Mouse (Mus musculus): ENCODE data around the gene Ankrd44. TPM values are rescaled to one million over a fixed set of nuclear protein-coding genes. Genes with fewer than 3 reads are reported as not detected.

Ankrd44 gene
- polyA plus RNA-seq, 1 experiment from 2014 or later, result 20.1 TPM

DNA sequence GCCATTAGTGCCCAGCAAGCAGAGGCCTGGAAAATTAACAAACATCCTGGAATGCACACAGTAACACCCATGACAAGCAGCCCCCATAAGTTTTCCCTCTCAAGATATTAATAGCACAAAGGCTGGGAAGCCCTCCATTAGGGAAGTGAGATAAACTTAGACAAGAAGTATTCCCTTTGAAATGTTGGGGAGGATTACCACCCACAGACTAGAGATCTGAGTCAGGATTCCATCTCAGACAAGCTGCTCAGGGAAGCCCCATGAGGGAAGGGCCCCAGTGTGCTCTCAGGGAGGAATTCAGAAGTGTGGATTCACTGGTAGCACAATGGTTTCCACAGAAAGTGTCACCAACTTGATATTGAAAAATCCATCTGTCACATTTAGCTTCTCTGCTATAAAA lies 223.3 kb downstream of the Ankrd44 start:
- Histone ChIP-seq H3K27me3 (no peaks in the 10 kb centered on the region), H3K27ac (replicated peaks) (no peak overlapping the region)
- ATAC-seq (ENCODE audit: low FRiP score, low read depth), result no peak

DNA sequence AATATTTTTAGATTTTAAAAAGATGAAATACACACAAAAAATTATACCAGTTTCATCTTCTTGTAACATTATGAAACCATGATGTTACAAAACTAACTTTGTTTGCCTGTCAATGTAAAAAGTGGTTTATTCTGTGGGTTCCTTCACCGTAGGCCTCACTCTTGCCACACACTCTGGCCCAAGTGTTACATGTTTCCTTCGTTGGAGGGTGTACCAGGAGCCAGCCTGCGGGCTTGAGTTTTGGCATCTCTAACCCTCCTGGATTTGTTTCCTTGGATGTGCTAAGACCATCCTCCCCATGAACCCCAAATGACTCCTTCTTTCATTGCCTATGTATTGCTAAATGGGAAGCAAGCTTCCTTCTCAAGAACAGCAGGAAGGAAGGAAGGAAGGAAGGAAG lies 230.8 kb downstream of the Ankrd44 start:
- WGBS, result 94% methylated on average over 3 of the region's 3 CpGs
- Histone ChIP-seq H3K27me3 (no peaks in the 10 kb centered on the region), H3K9me3 (no peaks in the 10 kb centered on the region), H3K4me3 (no peak overlapping the region), H3K4me1 (no peaks in the 10 kb centered on the region), H3K27ac (replicated peaks) (no peak overlapping the region), H3K9ac (replicated peaks) (no peak overlapping the region), H3K36me3 (no peaks in the 10 kb centered on the region), H3K4me2 (replicated peaks) (no peak overlapping the region)
- ATAC-seq (ENCODE audit: low FRiP score, low read depth), result no peak

More for the DNA sequence above, 223.3 kb downstream of the Ankrd44 start:
- Histone ChIP-seq H3K4me1 (peaks cover 2% of the 10 kb centered on the region; the same call in 1 of the 2 replicates), H3K36me3 (no peaks in the 10 kb centered on the region), H3K9me3 (no peaks in the 10 kb centered on the region), H3K9ac (replicated peaks) (no peak overlapping the region), H3K4me2 (replicated peaks) (no peak overlapping the region), H3K4me3 (no peak overlapping the region)

DNA sequence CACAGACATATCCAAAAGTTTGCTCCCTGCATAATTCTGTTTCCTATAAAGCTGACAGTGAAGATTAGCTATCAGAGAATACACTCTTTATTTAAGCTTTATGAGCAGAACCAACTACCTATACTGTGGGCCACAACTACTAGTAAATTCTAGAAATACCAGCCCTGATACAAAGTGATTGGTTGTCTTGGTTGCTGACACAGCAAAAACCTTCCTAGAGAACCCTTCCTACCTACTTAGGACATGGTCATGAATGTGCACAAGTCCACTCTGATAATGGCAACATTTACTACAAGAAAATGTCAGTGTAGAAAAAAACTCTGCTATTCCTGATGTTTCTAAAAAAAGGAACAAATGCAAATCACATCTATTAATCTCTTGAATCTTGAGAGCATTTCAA lies 234.4 kb downstream of the Ankrd44 start:
- no peak for ATAC-seq (ENCODE audit: low FRiP score, low read depth)
- H3K4me3 ChIP-seq, result no peak overlapping the region
- H3K36me3 ChIP-seq, result no peaks in the 10 kb centered on the region
- H3K4me2 ChIP-seq (replicated peaks), result no peak overlapping the region
- no peak overlapping the region for H3K27ac ChIP-seq (replicated peaks)
- H3K4me1 ChIP-seq, result no peaks in the 10 kb centered on the region
- H3K9me3 ChIP-seq, result no peaks in the 10 kb centered on the region
- no peaks in the 10 kb centered on the region for H3K27me3 ChIP-seq
- no peak overlapping the region for H3K9ac ChIP-seq (replicated peaks)

DNA sequence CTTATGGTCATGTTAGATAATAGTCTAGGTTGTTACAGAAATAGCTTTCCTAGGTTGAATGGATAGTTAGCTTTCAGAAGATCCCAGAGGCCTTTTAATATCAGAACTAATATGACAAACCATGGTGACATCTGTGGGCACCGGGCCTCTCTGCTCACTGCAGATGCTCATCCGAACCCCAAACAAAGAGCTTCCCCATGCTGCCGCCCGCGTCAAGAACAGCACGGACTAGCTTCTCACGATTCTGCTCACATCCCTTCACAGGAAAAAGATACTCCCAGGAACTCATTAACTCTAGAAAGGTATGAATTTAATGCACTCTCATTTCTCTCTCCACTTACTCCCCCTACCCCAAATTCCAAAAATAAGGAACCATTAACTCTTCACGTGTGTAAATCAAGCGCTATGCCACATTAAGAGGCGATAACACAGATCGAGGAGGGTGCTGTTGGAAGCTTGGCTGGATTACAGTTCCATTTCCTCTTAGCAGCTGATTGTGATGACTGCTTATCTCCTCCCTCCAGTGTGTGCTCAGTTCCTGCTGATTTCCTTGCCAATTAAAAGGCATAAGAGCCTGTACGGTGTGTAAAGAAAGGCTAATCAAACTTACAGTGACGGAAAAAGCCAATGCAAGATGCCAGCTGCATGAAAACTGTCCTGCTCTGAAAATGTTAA lies 235.8 kb downstream of the Ankrd44 start:
- Histone ChIP-seq H3K27ac (replicated peaks) (peak overlapping the region; percentile 31), H3K4me3 (no peak overlapping the region), H3K4me1 (no peaks in the 10 kb centered on the region), H3K4me2 (replicated peaks) (no peak overlapping the region), H3K9me3 (no peaks in the 10 kb centered on the region), H3K36me3 (no peaks in the 10 kb centered on the region), H3K9ac (replicated peaks) (no peak overlapping the region), H3K27me3 (no peaks in the 10 kb centered on the region)
- WGBS, result 74% methylated on average over 13 of the region's 13 CpGs
- peak; percentile 78 for ATAC-seq (ENCODE audit: low FRiP score, low read depth)

DNA sequence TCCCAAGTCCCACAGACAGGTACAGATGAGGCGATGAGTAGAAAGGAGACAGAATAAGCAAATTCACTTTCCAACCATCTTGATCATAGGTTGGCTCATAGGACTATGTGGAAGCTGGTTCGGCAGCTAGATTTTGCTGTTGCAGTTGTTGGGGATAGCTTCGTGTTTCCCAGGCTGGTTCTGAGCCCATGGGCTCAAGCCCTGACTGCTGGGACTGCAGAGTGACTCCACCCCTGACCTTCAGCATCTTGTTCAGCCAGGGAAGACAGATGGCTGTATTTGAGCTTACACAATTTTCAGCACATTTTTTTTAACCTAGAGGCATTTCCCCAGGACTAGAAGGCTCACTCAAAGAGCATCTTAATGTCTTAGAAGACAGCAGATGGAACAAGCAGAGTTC lies 237.7 kb downstream of the Ankrd44 start:
- Histone ChIP-seq H3K9me3 (no peaks in the 10 kb centered on the region), H3K4me3 (no peak overlapping the region), H3K4me1 (no peaks in the 10 kb centered on the region), H3K27ac (replicated peaks) (no peak overlapping the region), H3K4me2 (replicated peaks) (no peak overlapping the region), H3K9ac (replicated peaks) (no peak overlapping the region), H3K36me3 (no peaks in the 10 kb centered on the region), H3K27me3 (no peaks in the 10 kb centered on the region)
- WGBS, result 88% methylated on average over 3 of the region's 3 CpGs
- ATAC-seq (ENCODE audit: low FRiP score, low read depth), result no peak

DNA sequence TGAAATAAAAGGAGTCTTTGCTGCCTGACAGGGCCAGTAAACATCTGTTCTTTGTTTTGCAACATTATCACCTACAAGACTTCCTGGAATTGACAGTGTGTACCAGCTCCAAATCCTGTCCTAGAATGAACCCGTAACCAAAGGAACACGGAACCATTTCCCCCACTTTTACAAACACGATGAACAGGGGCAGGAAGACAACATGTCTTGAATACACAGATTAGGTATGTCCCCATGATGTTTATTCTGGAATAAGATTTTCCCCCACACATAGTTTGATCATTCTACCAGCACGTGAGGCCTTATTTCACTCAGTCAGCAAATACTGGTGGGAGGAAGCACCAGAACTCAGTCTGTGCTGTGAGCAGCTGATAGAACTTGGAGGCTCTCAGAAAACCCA lies 241.9 kb downstream of the Ankrd44 start:
- no peaks in the 10 kb centered on the region for H3K4me1 ChIP-seq
- H3K9ac ChIP-seq (replicated peaks), result no peak overlapping the region
- no peak for ATAC-seq (ENCODE audit: low FRiP score, low read depth)
- H3K4me3 ChIP-seq, result no peak overlapping the region
- 84% methylated on average over 4 of the region's 4 CpGs for WGBS
- no peak overlapping the region for H3K27ac ChIP-seq (replicated peaks)
- H3K9me3 ChIP-seq, result no peaks in the 10 kb centered on the region
- H3K36me3 ChIP-seq, result no peaks in the 10 kb centered on the region; the same call in 1 of the 2 replicates
- H3K27me3 ChIP-seq, result no peaks in the 10 kb centered on the region
- H3K4me2 ChIP-seq (replicated peaks), result no peak overlapping the region

DNA sequence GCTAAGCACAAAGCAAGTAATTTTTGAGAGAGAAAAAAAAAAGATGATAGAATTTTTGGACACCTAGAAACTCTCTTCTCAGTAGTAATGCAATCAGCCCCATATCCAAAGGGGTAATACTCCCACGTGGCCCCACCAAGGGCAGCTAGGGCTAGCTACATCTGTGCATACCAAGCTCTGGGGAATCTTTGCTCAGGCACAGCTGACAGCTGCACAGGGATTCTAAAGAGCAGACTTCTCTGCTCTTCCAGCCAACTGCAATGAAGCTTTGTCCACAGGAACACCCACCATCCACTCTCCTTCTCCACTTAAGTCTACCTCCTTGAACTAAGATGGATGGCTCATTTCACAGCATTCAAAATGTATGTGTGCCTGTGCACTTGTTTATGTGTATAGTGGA lies 246.6 kb downstream of the Ankrd44 start:
- Histone ChIP-seq H3K4me2 (replicated peaks) (no peak overlapping the region), H3K4me1 (peaks cover 8% of the 10 kb centered on the region; the same call in 1 of the 2 replicates), H3K9me3 (no peaks in the 10 kb centered on the region), H3K27ac (replicated peaks) (no peak overlapping the region), H3K4me3 (no peak overlapping the region), H3K36me3 (no peaks in the 10 kb centered on the region; the same call in 1 of the 2 replicates), H3K27me3 (no peaks in the 10 kb centered on the region), H3K9ac (replicated peaks) (no peak overlapping the region)
- WGBS, result 80% methylated on average over 1 of the region's 1 CpGs
- no peak for ATAC-seq (ENCODE audit: low FRiP score, low read depth)

DNA sequence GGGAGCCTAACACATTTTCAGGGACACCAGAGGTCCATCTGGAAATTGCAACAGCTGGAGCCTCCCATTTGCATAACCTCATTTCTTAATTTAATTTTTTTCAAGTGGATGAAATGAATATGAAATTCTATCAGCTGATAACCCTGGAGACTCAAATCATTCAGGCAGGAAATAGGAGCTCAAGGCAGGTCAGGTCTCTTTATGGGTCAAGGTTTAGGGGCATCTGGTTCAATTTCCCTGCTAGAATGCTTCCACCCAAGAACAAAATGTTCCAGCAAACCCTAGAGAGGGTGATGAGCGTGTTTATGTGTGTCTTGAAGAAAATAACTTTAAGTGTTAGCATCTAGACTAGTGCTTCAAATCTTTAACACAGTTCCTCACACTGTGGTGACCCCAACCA lies 248.2 kb downstream of the Ankrd44 start:
- H3K9me3 ChIP-seq, result no peaks in the 10 kb centered on the region
- no peak overlapping the region for H3K27ac ChIP-seq (replicated peaks)
- 81% methylated on average over 1 of the region's 1 CpGs for WGBS
- H3K9ac ChIP-seq (replicated peaks), result no peak overlapping the region
- no peak overlapping the region for H3K4me2 ChIP-seq (replicated peaks)
- no peaks in the 10 kb centered on the region; the same call in 1 of the 2 replicates for H3K36me3 ChIP-seq
- H3K27me3 ChIP-seq, result no peaks in the 10 kb centered on the region
- peaks cover 8% of the 10 kb centered on the region; the same call in 1 of the 2 replicates for H3K4me1 ChIP-seq
- ATAC-seq (ENCODE audit: low FRiP score, low read depth), result no peak
- no peak overlapping the region for H3K4me3 ChIP-seq

DNA sequence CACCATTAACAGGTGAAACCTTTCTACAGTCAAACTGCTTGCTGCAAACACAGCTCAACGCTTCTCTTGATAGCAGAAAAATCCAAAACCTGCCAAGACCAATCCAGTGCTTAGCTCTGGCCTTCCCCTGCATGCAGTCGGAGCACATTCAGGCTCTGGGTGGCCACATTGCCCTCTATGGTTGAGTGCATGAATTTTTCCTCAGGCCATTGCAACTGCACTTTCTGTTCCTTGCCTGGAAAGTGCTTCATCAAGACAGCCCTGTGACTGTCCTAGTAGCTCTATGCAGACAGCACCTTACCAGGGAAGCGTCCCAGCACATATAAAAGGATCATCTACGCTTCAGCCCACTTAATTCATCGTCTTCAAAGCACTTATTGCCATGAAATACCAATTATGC lies 250.7 kb downstream of the Ankrd44 start:
- no peaks in the 10 kb centered on the region for H3K36me3 ChIP-seq
- H3K4me2 ChIP-seq (replicated peaks), result no peak overlapping the region
- no peak for ATAC-seq (ENCODE audit: low FRiP score, low read depth)
- H3K27ac ChIP-seq (replicated peaks), result no peak overlapping the region
- 67% methylated on average over 5 of the region's 5 CpGs for WGBS
- H3K27me3 ChIP-seq, result no peaks in the 10 kb centered on the region
- peaks cover 8% of the 10 kb centered on the region; the same call in 1 of the 2 replicates for H3K4me1 ChIP-seq
- H3K9ac ChIP-seq (replicated peaks), result no peak overlapping the region
- H3K9me3 ChIP-seq, result no peaks in the 10 kb centered on the region
- no peak overlapping the region for H3K4me3 ChIP-seq

DNA sequence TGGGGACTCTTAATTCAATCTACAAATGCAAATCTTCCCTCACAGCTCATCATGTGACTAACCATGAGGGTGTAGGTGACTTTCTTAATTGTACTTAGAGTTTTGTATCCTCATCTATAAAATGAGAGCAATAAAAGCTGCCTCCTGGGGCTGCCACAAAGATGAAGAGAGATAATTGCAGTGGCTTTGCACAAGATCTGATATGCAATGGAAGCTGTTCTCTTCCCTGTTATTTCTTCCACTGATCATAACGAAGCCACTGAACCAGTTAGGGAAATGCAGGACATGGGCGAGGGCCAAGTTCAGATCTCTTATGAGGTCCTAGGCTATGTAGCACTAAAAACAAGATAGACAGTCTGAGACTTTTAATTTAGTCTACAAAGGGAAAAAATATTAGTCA lies 258.2 kb downstream of the Ankrd44 start:
- H3K27ac ChIP-seq (replicated peaks), result no peak overlapping the region
- H3K9me3 ChIP-seq, result no peaks in the 10 kb centered on the region
- H3K36me3 ChIP-seq, result no peaks in the 10 kb centered on the region
- ATAC-seq (ENCODE audit: low FRiP score, low read depth), result no peak
- 87% methylated on average over 2 of the region's 2 CpGs for WGBS
- no peak overlapping the region for H3K4me2 ChIP-seq (replicated peaks)
- H3K27me3 ChIP-seq, result no peaks in the 10 kb centered on the region
- peaks cover 7% of the 10 kb centered on the region; the same call in 1 of the 2 replicates for H3K4me1 ChIP-seq
- no peak overlapping the region for H3K9ac ChIP-seq (replicated peaks)
- no peak overlapping the region for H3K4me3 ChIP-seq

DNA sequence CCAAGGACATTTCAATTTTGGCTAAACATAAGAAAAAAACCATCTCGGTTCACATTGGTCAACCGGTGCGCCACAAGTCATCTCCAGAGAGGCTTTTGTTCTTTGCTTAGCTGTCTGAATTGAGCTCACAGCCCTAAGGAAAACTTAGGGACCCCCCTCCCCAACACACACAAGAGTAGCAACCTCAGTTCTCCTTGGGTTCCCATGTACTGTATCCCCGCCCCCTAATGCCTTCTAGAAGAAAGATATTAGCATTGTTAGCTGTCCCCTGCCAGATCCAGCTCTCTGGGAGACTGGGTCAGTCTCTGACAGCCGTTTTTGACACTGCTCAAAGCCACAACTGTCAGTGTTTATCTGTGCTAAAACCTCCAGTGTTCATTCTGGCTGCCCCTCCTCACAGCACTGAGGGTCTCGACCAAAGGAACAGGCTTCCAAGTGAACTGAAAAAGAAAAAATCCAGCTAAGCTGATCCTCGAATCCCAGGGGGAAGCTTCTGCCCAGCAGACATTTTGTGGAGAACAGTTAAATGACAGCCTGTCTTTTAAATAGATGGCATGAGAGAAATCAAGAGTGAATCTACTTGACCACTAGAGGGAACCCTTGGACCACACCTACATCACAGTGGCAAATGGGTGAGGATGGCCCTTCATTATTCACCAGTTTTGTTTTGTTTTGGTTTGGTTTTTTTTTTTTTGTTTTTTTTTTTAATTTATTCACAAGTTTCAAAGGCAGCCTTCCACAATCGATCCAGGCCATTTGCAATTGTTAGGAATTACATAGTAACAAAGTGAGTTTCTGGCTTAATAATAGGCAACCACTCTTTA lies 260.4 kb downstream of the Ankrd44 start:
- peak; percentile 63; the same call in 1 of the 2 replicates for ATAC-seq (ENCODE audit: low FRiP score, low read depth)
- peaks cover 7% of the 10 kb centered on the region; the same call in 1 of the 2 replicates for H3K4me1 ChIP-seq
- H3K9me3 ChIP-seq, result no peaks in the 10 kb centered on the region
- no peaks in the 10 kb centered on the region for H3K27me3 ChIP-seq
- H3K4me2 ChIP-seq (replicated peaks), result no peak overlapping the region
- WGBS, result 61% methylated on average over 8 of the region's 8 CpGs
- no peak overlapping the region for H3K27ac ChIP-seq (replicated peaks)
- H3K9ac ChIP-seq (replicated peaks), result no peak overlapping the region
- H3K4me3 ChIP-seq, result no peak overlapping the region
- no peaks in the 10 kb centered on the region for H3K36me3 ChIP-seq

DNA sequence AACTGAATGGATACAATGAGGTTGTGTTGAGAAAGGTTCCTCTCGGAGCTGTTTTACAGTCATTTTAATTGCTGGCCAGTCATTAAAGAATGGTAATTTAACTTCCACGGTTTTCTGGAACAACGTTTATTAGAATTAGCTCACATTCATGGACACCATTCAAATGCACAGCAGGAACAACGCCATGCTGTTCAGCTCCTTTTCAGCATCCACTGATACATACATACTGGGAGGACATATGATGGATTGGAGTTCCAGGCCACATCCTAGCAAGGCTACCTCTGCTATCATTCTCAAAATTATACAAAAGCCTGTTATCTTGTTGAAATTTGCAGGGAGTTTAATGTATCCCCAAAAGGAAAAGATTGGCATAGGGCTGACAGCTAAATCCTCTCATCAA lies 261.1 kb downstream of the Ankrd44 start:
- Histone ChIP-seq H3K9me3 (no peaks in the 10 kb centered on the region), H3K27ac (replicated peaks) (no peak overlapping the region), H3K4me2 (replicated peaks) (no peak overlapping the region), H3K4me1 (peaks cover 7% of the 10 kb centered on the region; the same call in 1 of the 2 replicates), H3K4me3 (no peak overlapping the region), H3K27me3 (no peaks in the 10 kb centered on the region), H3K9ac (replicated peaks) (no peak overlapping the region), H3K36me3 (no peaks in the 10 kb centered on the region)
- ATAC-seq (ENCODE audit: low FRiP score, low read depth), result no peak
- 75% methylated on average over 4 of the region's 4 CpGs for WGBS
